Mouse (Mus musculus) fibroblast of lung, adult 2 months (primary cell): ENCODE results near the gene Plscr5.
"Not testable (repeated sequence)": the region's sequence is repeated elsewhere in the genome, so short reads cannot be mapped to it uniquely, and the experiment has no call there.

Source experiments
- DNase-seq: peaks from one replicate; pipeline ENCODE4 v3.0.0-alpha.2; 2011; ENCODE audit warnings: low read depth

Plscr5 gene

GRCm38 (mm10) chr9:92192636-92193035 is at the start of gene Plscr5:
Plscr5 (plus strand) TSS chr9:92192936.
- DNase-seq, result not testable (repeated sequence)

GRCm38 (mm10) chr9:92147555-92148248 is 45.0 kb upstream of the Plscr5 start:
- DNase-seq, result no peak

DNA sequence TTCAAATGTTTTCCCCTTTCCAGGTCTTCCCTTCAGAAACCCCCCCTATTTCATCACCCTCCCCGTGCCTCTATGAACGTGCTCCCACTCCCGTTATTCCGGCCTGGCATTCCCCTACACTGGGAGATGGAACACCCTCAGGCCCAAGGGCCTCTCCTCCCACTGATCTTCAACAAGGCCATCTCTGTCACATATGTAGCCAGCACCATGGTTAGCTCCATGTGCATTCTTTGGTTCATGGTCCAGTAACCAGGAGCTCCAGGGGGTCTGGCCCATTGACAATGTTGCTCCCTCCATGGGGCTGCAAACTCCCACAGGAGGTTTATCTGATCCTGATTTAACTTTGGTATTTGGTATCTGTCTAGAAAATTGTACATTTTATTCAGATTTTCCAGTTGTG is 30.5 kb upstream of the Plscr5 start:
- DNase-seq, result no peak

GRCm38 (mm10) chr9:92173318-92173985 is 19.3 kb upstream of the Plscr5 start:
- no peak for DNase-seq

DNA sequence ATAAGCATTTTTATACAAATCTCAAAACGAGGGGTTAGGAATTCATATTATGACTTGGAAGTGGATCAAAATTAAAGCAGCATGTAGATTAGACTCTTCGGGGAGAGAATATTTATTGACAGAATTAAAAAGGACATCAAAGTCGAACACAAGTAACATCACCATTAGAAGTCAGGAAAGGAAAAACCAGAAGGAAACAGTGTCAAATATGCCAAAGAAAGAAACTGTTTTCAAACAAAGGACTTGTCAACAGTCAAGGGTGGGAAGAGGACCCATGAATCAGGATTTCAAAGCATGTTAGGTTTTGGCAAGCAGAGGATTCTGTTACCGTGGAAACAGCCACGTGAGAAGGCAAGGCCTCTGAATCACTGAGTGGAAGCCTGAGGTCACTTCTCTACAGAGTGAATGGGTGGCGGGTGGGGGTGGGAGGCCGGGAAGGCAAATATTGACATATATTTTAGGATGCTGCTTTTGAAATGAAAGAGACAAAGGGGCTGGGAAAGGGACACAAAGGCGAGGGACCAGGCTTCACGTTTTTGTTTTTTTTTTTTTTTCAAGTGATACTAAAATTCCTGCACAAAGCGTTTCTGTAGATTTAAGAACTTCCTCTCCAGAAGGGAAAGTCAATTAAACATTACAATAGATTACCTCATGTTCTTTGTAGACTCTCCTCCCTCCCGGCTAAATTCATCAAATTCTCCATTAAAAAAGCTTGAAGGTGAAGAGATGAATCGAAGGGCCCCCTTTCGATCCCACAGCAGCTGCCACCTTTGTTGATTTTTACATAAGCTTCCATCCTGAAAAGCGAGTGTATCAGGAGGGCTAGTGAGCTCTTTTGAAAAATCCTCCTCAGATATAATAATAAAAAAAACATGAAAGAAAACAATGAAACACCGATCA is 18.3 kb upstream of the Plscr5 start:
- DNase-seq, result peak; percentile 30

- DNase-seq, result no peak
Measured at GRCm38 (mm10) chr9:92178861-92179469, 13.8 kb upstream of the Plscr5 start.

- no peak for DNase-seq
Measured at GRCm38 (mm10) chr9:92191295-92191694, 1.4 kb upstream of the Plscr5 start.

GRCm38 (mm10) chr9:92198408-92198807 is 5.7 kb downstream of the Plscr5 start:
- DNase-seq, result no peak

DNA sequence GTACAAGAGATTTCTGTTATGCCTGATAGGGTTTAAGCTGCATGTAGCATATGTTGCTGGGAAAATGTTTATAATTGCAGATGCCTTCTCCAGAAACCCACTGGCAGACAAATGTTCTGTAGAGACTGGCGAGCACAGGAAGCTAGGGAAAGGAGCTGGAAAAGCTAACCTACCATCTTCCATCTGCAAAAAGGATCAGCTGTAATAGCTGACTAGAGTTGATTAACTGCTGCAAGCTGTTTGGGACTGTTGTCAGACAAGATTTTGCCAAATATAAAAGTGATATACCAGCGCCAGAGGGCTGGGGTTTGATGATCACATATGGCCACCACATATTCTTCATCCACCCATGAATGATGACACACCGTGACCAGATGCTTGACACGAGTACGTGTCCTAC is 6.8 kb downstream of the Plscr5 start:
- no peak for DNase-seq

DNA sequence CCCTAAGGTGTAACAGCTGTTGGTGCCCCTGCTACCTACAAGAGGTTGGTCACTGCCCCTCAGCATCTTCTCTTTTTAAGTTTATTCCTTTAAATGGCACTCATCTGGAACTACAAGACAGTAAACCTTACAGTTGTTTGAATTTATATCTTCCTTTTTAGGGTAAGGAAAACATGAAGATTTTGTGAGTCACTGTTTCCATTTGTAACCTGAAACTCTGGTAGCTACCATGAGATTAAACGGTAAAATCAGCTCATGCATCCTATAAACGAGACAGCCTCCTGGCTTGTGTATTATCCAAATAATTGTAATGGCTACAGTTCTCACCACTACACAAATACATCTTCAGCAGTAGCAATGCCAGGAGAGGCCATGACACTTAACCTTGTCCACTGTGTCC is 11.7 kb downstream of the Plscr5 start:
- DNase-seq, result no peak

DNA sequence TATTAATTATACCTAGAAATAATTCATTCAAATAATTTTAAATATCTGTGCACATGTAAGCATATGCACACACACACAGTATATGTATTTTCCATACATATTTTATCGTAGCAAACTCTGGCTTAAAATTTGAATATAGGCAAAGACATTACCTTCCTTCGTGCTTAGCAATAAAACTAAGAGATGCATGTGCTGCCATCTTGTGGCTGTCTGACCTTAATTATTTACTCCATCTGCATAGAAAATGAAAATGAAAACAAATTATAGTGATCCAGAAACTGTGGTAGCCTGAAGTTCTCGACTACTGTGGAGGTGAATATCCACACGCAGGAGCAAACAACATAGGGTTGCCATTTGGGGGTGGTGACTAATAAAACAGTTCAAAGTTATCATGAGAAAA is 14.6 kb downstream of the Plscr5 start:
- peak; percentile 27 for DNase-seq

DNA sequence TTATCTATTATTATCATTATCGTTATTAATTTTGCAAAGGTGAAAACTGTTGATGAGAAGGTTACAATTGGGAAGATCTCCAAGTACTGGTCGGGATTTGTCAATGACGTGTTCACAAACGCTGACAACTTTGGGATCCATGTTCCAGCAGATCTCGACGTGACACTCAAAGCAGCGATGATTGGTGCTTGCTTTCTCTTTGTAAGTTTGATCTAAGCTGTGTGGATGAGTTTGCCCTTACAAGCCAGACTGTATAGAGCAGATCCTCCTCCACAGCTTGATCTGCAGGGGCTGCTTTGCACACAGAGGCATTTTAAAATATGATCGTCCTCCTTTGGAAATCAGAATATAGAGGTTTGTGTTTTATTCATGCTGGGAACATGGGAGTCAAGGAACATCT is 15.0 kb downstream of the Plscr5 start:
- DNase-seq, result no peak

DNA sequence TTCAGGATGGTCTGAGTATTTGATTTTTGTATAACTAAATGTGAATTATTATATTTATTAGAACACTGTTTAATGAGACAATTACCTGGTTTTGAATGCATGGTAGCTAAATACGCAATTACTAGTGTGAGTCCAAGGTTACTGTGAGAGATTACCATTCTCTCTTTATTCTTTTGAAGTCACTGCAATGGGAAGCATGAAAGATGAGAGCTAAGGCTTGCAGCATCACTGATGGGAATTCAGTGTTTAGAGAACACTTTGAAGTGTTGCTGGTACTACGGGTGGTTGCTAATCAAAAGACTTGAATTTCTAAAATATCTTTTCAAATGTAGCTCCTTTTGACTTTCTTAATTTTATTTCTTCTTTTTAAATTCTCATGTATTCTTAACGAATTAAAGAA is 17.1 kb downstream of the Plscr5 start:
- no peak for DNase-seq

GRCm38 (mm10) chr9:92210386-92210967 is 17.7 kb downstream of the Plscr5 start:
- DNase-seq, result no peak

GRCm38 (mm10) chr9:92211048-92211447 is 18.3 kb downstream of the Plscr5 start:
- DNase-seq, result no peak

- peak; percentile 14 for DNase-seq
Measured at GRCm38 (mm10) chr9:92217484-92217883, 24.7 kb downstream of the Plscr5 start.

- DNase-seq, result no peak
Measured at GRCm38 (mm10) chr9:92217896-92218295, 25.2 kb downstream of the Plscr5 start.

GRCm38 (mm10) chr9:92220151-92220550 is 27.4 kb downstream of the Plscr5 start:
- DNase-seq, result no peak

- no peak for DNase-seq
Measured at GRCm38 (mm10) chr9:92221480-92221879, 28.7 kb downstream of the Plscr5 start.

GRCm38 (mm10) chr9:92224598-92225231 is 32.0 kb downstream of the Plscr5 start:
- no peak for DNase-seq

DNA sequence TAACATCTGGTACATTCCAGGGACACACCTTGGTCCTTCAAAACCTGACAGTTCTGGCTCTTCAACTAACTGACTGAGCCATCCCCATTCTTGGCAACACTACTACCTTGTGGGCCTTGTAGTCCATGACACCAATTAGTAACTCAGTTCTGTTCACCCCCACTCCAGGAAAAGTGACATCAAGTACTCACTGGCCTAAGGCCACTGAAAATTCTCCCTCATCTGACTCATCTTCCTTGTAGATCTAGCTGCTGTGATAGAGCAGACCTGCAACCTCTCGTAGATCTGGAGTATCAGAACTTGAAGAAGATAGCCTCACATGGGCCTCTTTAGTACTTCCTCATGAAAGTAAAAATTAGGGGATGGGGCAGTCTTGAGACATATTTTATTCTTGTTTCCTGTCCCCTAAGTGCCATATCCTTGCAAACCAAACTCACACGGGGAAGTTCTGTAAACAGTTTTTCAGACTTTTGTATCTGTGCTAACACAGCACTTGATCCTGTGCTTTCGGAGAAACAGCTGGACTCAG is 33.5 kb downstream of the Plscr5 start:
- DNase-seq, result no peak
